Mouse (Mus musculus): ENCODE measurements around the gene Id1. TPM values are rescaled to one million over a fixed set of nuclear protein-coding genes. Genes with fewer than 3 reads are reported as not detected.

Gene Id1
- total and polyA plus RNA-seq, 3 experiments, result 0.93 TPM; not detected in 2

DNA sequence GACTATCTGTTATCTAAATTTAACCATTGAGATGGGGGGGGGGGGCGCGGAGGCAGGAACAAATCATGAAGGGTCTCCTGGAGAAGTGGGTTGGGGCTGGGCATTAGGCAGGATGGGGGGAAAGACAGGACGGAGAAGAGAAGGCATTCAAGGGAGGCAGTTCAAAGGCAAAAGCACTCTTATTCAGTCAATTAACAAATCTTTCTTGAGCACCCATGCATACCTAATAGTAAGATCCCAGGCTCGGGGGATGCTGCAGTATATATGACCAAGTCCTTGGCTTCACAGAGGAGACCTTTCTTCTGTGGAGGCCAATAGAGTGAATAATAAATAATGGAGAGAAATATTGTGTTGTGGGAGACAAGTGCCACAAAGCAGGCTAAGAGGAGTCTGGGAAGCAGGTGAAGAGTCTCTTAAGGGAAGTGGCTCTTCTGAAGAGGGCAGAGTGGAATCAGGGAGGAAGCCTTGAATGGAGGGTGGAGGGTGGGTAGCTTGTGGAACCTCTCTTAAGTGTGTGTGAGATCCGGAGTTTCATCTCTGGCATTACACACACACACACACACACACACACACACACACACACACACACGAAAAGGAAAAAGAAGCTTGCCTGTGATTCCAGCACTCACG lies 29.1 kb downstream of the Id1 start:
- DNase-seq (ENCODE audit: extremely low read depth), result no peak
- H3K27me3 ChIP-seq (replicated peaks), result peaks cover 42% of the 10 kb centered on the region
- H3K79me2 ChIP-seq (replicated peaks; ENCODE audit: control insufficient read depth, extremely low read depth, insufficient read depth, poor library complexity, severe bottlenecking), result no peaks in the 10 kb centered on the region
- H3K27ac ChIP-seq (ENCODE audit: insufficient read depth, low read depth), result no peak overlapping the region
- no peak overlapping the region for H3K9ac ChIP-seq (ENCODE audit: insufficient read depth, low read depth)
- peaks cover 0 to 28% of the 10 kb centered on the region in 2 experiments; a peak in 2 of 4 replicates for H3K4me1 ChIP-seq (ENCODE audit: control insufficient read depth in 1 of 2, insufficient read depth in 2 of 2)
- in situ Hi-C loops (cut with MboI; ENCODE audit: low pct_ligation_motif_present, low pct_unique_long_range_greater_than_20kb, low sequenced_read_pairs) (no loop called here), dilution Hi-C loops (cut with MboI; ENCODE audit: extremely low pct_ligation_motif_present, extremely low pct_unique_long_range_greater_than_20kb, low sequenced_read_pairs) (no loop called here)
- H3K4me3 ChIP-seq (replicated peaks in 1 of 3; ENCODE audit: low read depth in 2 of 3, low read length in 2 of 3, poor library complexity in 1 of 3), result no peak overlapping the region
- H3K9me3 ChIP-seq (replicated peaks; ENCODE audit: low read length), result no peaks in the 10 kb centered on the region
- TF ChIP-seq ZC3H11A (IDR thresholded peaks at IDR 0.05; ENCODE audit: low read depth, low read length) (no peak), PAX5 (IDR thresholded peaks at IDR 0.05; ENCODE audit: low read length) (no peak), RAD21 (IDR thresholded peaks at IDR 0.05; ENCODE audit: low read depth, low read length) (no peak), KAT2A (IDR thresholded peaks at IDR 0.05; ENCODE audit: insufficient replicate concordance, low read length) (no peak), HCFC1 (IDR thresholded peaks at IDR 0.05; ENCODE audit: low read depth, low read length) (no peak), NRF1 (IDR thresholded peaks at IDR 0.05; ENCODE audit: low read depth, low read length) (no peak), BHLHE40 (IDR thresholded peaks at IDR 0.05; ENCODE audit: low read depth, low read length) (no peak), ZNF384 (IDR thresholded peaks at IDR 0.05; ENCODE audit: low read depth, low read length) (no peak), ELF1 (IDR thresholded peaks at IDR 0.05; ENCODE audit: low read depth, low read length) (no peak)
- no peak overlapping the region for H3K4me2 ChIP-seq (ENCODE audit: insufficient read depth, low read depth, poor library complexity, severe bottlenecking)
- H3K36me3 ChIP-seq (replicated peaks in 1 of 2; ENCODE audit: control insufficient read depth in 1 of 2, insufficient read depth in 1 of 2, low read length in 1 of 2), result no peaks in the 10 kb centered on the region

DNA sequence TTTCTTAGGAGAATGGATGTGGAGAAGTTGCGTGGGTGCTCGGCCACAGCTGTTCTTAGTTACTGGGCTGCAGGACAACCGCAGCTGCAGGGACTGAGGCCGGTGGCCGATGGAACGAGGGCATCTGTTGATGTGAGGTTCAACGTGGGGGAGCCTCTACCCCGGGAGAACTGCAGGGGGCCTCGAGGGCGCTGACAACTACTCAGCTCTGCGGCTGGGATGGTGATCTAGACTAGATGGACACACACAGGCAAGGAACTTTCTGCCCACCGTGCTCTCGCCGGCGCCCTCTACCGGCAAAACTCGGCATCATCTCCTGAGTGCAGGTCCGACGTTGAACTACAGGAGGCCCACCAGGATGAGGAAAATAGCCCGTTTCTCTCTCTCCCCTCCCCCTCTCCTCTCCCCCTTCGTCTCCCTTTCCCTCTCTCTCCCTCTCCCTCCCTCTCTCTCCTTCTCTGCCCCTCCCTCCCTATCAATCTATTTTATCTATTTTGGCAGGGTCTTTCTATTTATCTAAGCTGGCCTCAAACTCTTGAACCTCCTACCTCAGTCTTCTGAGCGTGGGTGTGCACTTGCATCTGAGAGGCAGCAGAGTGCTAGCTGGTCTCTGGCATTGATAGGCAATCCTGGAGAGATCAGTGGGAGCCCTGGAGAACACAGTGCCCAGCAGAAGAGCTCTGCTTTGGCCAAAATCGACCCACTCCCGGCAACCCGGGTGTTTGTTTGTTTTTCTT lies 30.5 kb downstream of the Id1 start:
- no peak overlapping the region for H3K27ac ChIP-seq (ENCODE audit: insufficient read depth, low read depth)
- peaks cover 0 to 28% of the 10 kb centered on the region in 2 experiments; a peak in 2 of 4 replicates for H3K4me1 ChIP-seq (ENCODE audit: control insufficient read depth in 1 of 2, insufficient read depth in 2 of 2)

More for the DNA sequence above, 30.5 kb downstream of the Id1 start:
- dilution Hi-C loops (cut with MboI; ENCODE audit: extremely low pct_ligation_motif_present, extremely low pct_unique_long_range_greater_than_20kb, low sequenced_read_pairs), result no loop called here
- peak; percentile 81 to 98 for TF ChIP-seq CTCF (conservative IDR thresholded peaks at IDR 0.05 in 1 of 2, IDR thresholded peaks at IDR 0.05 in 1 of 2; ENCODE audit: low read depth in 2 of 2, low read length in 2 of 2)
- TF ChIP-seq EP300 (IDR thresholded peaks at IDR 0.05; ENCODE audit: low read length), result no peak
- TF ChIP-seq POLR2A (IDR thresholded peaks at IDR 0.05; ENCODE audit: low read depth, low read length), result no peak
- peak; percentile 84 for TF ChIP-seq SMC3 (IDR thresholded peaks at IDR 0.05; ENCODE audit: low read depth, low read length)
- TF ChIP-seq RAD21 (IDR thresholded peaks at IDR 0.05; ENCODE audit: low read depth, low read length), result peak; percentile 60
- peaks cover 32% of the 10 kb centered on the region for H3K27me3 ChIP-seq (replicated peaks)
- no peaks in the 10 kb centered on the region for H3K9me3 ChIP-seq (replicated peaks; ENCODE audit: low read length)
- H3K9ac ChIP-seq (ENCODE audit: insufficient read depth, low read depth), result no peak overlapping the region
- no peaks in the 10 kb centered on the region for H3K79me2 ChIP-seq (replicated peaks; ENCODE audit: control insufficient read depth, extremely low read depth, insufficient read depth, poor library complexity, severe bottlenecking)
- in situ Hi-C loops (cut with MboI; ENCODE audit: low pct_ligation_motif_present, low pct_unique_long_range_greater_than_20kb, low sequenced_read_pairs), result no loop called here
- H3K4me2 ChIP-seq (ENCODE audit: insufficient read depth, low read depth, poor library complexity, severe bottlenecking), result no peak overlapping the region
- no peak overlapping the region for H3K4me3 ChIP-seq (replicated peaks in 1 of 3; ENCODE audit: low read depth in 2 of 3, low read length in 2 of 3, poor library complexity in 1 of 3)
- no peaks in the 10 kb centered on the region for H3K36me3 ChIP-seq (replicated peaks in 1 of 2; ENCODE audit: control insufficient read depth in 1 of 2, insufficient read depth in 1 of 2, low read length in 1 of 2)
- DNase-seq (ENCODE audit: extremely low read depth), result peak; percentile 73
